Mouse (Mus musculus) right cerebral cortex, postnatal 14 days (tissue): ENCODE measurements around the gene Rpl37.

Experiments used
- DNase-seq: peaks from one replicate; pipeline ENCODE4 v3.0.0; 2022

Gene Rpl37

GRCm38 (mm10) chr15:5156355-5156754, 39.9 kb downstream of the Rpl37 start:
- DNase-seq: no peak

- DNase-seq: no peak
These were observed 40.9 kb downstream of the Rpl37 start for GRCm38 (mm10) chr15:5157386-5157785.

- no peak for DNase-seq
These were observed 42.4 kb downstream of the Rpl37 start for GRCm38 (mm10) chr15:5158827-5159226.

GRCm38 (mm10) chr15:5165121-5165773, 48.8 kb downstream of the Rpl37 start:
- DNase-seq: no peak
